Mouse (Mus musculus) hindbrain, embryonic 16.5 days (tissue): ENCODE measurements at regions not wholly inside any gene's neighbourhood (a gene's known extent, or its start where the extent isn't known, plus 50 kb on each side); places are given as distances from the start of the nearest gene placed in this dataset.
"Not testable (repeated sequence)": the region's sequence is repeated elsewhere in the genome, so short reads cannot be mapped to it uniquely, and the experiment has no call there.

ENCODE experiments used
- ATAC-seq: fragments of 200-750 bp; cut with Nextera tagmentation; 2 replicates; pipeline ENCODE4 v1.8.0; 2017; ENCODE audit warnings: moderate TSS enrichment, moderate library complexity
- H3K27ac ChIP-seq: fragments of 300-500 bp; sonication (generic); 2 replicates; pipeline ENCODE4 v1.5.1; 2014; ENCODE audit warnings: low read depth, mild to moderate bottlenecking, control low read depth, low read length, moderate library complexity
- H3K27me3 ChIP-seq: fragments of 300-500 bp; sonication (generic); replicated peaks from 2 replicates; pipeline ENCODE4 v1.6.1; 2014; ENCODE audit warnings: low read length; ENCODE audit not compliant: control insufficient read depth, insufficient read depth
- H3K36me3 ChIP-seq: fragments of 300-500 bp; sonication (generic); 2 replicates; pipeline ENCODE4 v1.6.1; 2014; ENCODE audit warnings: mild to moderate bottlenecking, low read length, moderate library complexity, mixed read lengths; ENCODE audit not compliant: control insufficient read depth, insufficient read depth
- H3K4me1 ChIP-seq: fragments of 300-500 bp; sonication (generic); 2 replicates; pipeline ENCODE4 v1.6.1; 2014; ENCODE audit warnings: low read depth, low read length; ENCODE audit not compliant: control insufficient read depth, insufficient read depth
- H3K4me2 ChIP-seq: fragments of 300-500 bp; sonication (generic); 2 replicates; pipeline ENCODE4 v1.6.1; 2014; ENCODE audit warnings: mild to moderate bottlenecking, low read length, control low read depth, moderate library complexity
- H3K4me3 ChIP-seq: fragments of 300-500 bp; sonication (generic); 2 replicates; pipeline ENCODE4 v1.5.1; 2014; ENCODE audit warnings: mild to moderate bottlenecking, low read length, control low read depth, moderate library complexity
- H3K9ac ChIP-seq: fragments of 300-500 bp; sonication (generic); 2 replicates; pipeline ENCODE4 v1.6.1; 2014; ENCODE audit warnings: low read depth, mild to moderate bottlenecking, control low read depth, low read length, moderate library complexity
- H3K9me3 ChIP-seq: fragments of 300-500 bp; sonication (generic); 2 replicates; pipeline ENCODE4 v1.6.1; 2014; ENCODE audit warnings: mild to moderate bottlenecking, low read length, moderate library complexity; ENCODE audit not compliant: control insufficient read depth
- WGBS: fragments of 180-500 bp; shearing (Covaris S2); extraction: QIAGEN DNeasy Blood & Tissue Kit; methylation state at CpG from one replicate; pipeline ENCODE4 v1.1.7; 2014; 5-methylcytosine and 5-hydroxymethylcytosine counted together

- 58% methylated on average over 3 of the region's 3 CpGs for WGBS
- no peak overlapping the region for H3K4me3 ChIP-seq
These were observed 1496.6 kb upstream of the 4931417E11Rik start for GRCm38 (mm10) chr6:74966046-74966445.

GRCm38 (mm10) chr6:74928485-74928884 is 1459.0 kb upstream of the 4931417E11Rik start:
- Histone ChIP-seq H3K4me2 (no peak overlapping the region), H3K9me3 (no peaks in the 10 kb centered on the region), H3K27me3 (no peaks in the 10 kb centered on the region), H3K27ac (no peak overlapping the region), H3K36me3 (no peaks in the 10 kb centered on the region), H3K9ac (no peak overlapping the region), H3K4me1 (no peaks in the 10 kb centered on the region), H3K4me3 (no peak overlapping the region)
- ATAC-seq, result peak; percentile 52; the same call in 1 of the 2 replicates
- 59% methylated on average over 2 of the region's 2 CpGs for WGBS

More at GRCm38 (mm10) chr6:74966046-74966445, 1496.6 kb upstream of the 4931417E11Rik start:
- Histone ChIP-seq H3K4me1 (no peaks in the 10 kb centered on the region), H3K9ac (no peak overlapping the region), H3K9me3 (no peaks in the 10 kb centered on the region), H3K27ac (no peak overlapping the region), H3K36me3 (no peaks in the 10 kb centered on the region), H3K4me2 (no peak overlapping the region), H3K27me3 (no peaks in the 10 kb centered on the region)
- no peak for ATAC-seq

GRCm38 (mm10) chr6:74903551-74903950 is 1434.1 kb upstream of the 4931417E11Rik start:
- no peak overlapping the region for H3K27ac ChIP-seq
- ATAC-seq, result no peak
- WGBS, result 94% methylated on average over 2 of the region's 2 CpGs
- H3K9ac ChIP-seq, result no peak overlapping the region
- no peaks in the 10 kb centered on the region for H3K27me3 ChIP-seq
- H3K9me3 ChIP-seq, result no peaks in the 10 kb centered on the region
- no peak overlapping the region for H3K4me2 ChIP-seq
- no peaks in the 10 kb centered on the region for H3K4me1 ChIP-seq
- H3K4me3 ChIP-seq, result no peak overlapping the region
- no peaks in the 10 kb centered on the region for H3K36me3 ChIP-seq

GRCm38 (mm10) chr6:74870626-74871320 is 1401.3 kb upstream of the 4931417E11Rik start:
- H3K4me3 ChIP-seq, result no peak overlapping the region
- H3K9me3 ChIP-seq, result no peaks in the 10 kb centered on the region
- H3K27me3 ChIP-seq, result no peaks in the 10 kb centered on the region
- H3K9ac ChIP-seq, result no peak overlapping the region
- no peaks in the 10 kb centered on the region for H3K36me3 ChIP-seq
- no peaks in the 10 kb centered on the region for H3K4me1 ChIP-seq
- 40% methylated on average over 8 of the region's 8 CpGs for WGBS
- ATAC-seq, result 0 out of 2 replicates have a peak, but pooled peaks have one; percentile 20
- H3K27ac ChIP-seq, result no peak overlapping the region
- H3K4me2 ChIP-seq, result no peak overlapping the region

GRCm38 (mm10) chr6:74820696-74821095 is 1351.2 kb upstream of the 4931417E11Rik start:
- ATAC-seq, H3K9me3 ChIP-seq, H3K27ac ChIP-seq, H3K27me3 ChIP-seq, H3K9ac ChIP-seq, H3K4me1 ChIP-seq, H3K4me3 ChIP-seq, H3K4me2 ChIP-seq, H3K36me3 ChIP-seq: not testable (repeated sequence)
- WGBS, result 87% methylated on average over 2 of the region's 2 CpGs
